Mouse (Mus musculus) CD4-positive, CD25-positive, alpha-beta regulatory T cell (primary cell): Measurements from ENCODE around the gene Vipas39. TPM values are rescaled to one million over a fixed set of nuclear protein-coding genes. Genes with fewer than 3 reads are reported as not detected.

Experiments
- polyA plus RNA-seq: library from polyadenylated mRNA; unstranded; fragments of 100-300 nt; shearing (Covaris generic); gene quantifications from one replicate; pipeline ENCODE4 v1.2.1, GENCODE M21; 2017

Vipas39 gene
- polyA plus RNA-seq, result 37.4 TPM

GRCm38 (mm10) chr12:87266108-87266826, at the start of gene Vipas39, which contains the start of gene Ahsa1:
TSS of gene Vipas39 (minus strand) at chr12:87266256.
TSS of gene Ahsa1 (plus strand) at chr12:87266479.

GRCm38 (mm10) chr12:87299657-87300440, 33.8 kb upstream of the Vipas39 start, which contains the start of gene Ism2:
TSS of gene Ism2 (minus strand) at chr12:87299705.

GRCm38 (mm10) chr12:87238632-87239031, 27.4 kb downstream of the Vipas39 start, which contains the start of gene Noxred1:
TSS of gene Noxred1 (minus strand) at chr12:87238732.

GRCm38 (mm10) chr12:87199973-87200586, 66.0 kb downstream of the Vipas39 start, which contains the start of gene Tmed8:
TSS of gene Tmed8 (minus strand) at chr12:87200454.

GRCm38 (mm10) chr12:87199206-87199972, 66.7 kb downstream of the Vipas39 start, which contains the start of gene Samd15:
TSS of gene Samd15 (plus strand) at chr12:87199723.

Other genes with a start within 250 kb of the Vipas39 start
- gene Tmem63c, start 244.9 kb downstream of the Vipas39 start, polyA plus RNA-seq, result 0.42 TPM
- gene Ngb, start 163.7 kb downstream of the Vipas39 start, polyA plus RNA-seq, result 0.13 TPM
- 9.9 TPM for gene Gstz1, start 119.1 kb downstream of the Vipas39 start, polyA plus RNA-seq
- gene Pomt2, start 118.3 kb downstream of the Vipas39 start, polyA plus RNA-seq, result 3.0 TPM
- gene Samd15, start 66.5 kb downstream of the Vipas39 start, polyA plus RNA-seq, result 3.0 TPM
- gene Tmed8, start 65.8 kb downstream of the Vipas39 start, polyA plus RNA-seq, result 5.1 TPM
- 1.1 TPM for gene Noxred1, start 27.5 kb downstream of the Vipas39 start, polyA plus RNA-seq
- 164 TPM for gene Ahsa1, start 223 bp upstream of the Vipas39 start, polyA plus RNA-seq
- gene Ism2, start 33.4 kb upstream of the Vipas39 start, polyA plus RNA-seq, result not detected
- gene Sptlc2, start 122.1 kb upstream of the Vipas39 start, polyA plus RNA-seq, result 151 TPM
- 75.0 TPM for gene Slirp, start 177.6 kb upstream of the Vipas39 start, polyA plus RNA-seq
- 72.0 TPM for gene Alkbh1, start 177.8 kb upstream of the Vipas39 start, polyA plus RNA-seq
- gene Snw1, start 206.0 kb upstream of the Vipas39 start, polyA plus RNA-seq, result 181 TPM
- not detected for gene Gm5788, start 228.5 kb upstream of the Vipas39 start, polyA plus RNA-seq
- not detected for gene Gm8300, start 248.1 kb upstream of the Vipas39 start, polyA plus RNA-seq